Mouse (Mus musculus) kidney, adult 11 months (tissue): ENCODE data around the gene Zfp748.

Experiments used
- DNase-seq: peaks from one replicate; pipeline ENCODE4 v3.0.0; 2022

Zfp748 gene

GRCm38 (mm10) chr13:67553730-67554129 lies at the start of gene Zfp748:
Gene Zfp748 (minus strand): TSS chr13:67553830.
- DNase-seq, result no peak

GRCm38 (mm10) chr13:67572591-67573189 lies 19.1 kb upstream of the Zfp748 start:
- DNase-seq, result no peak

- peak; percentile 90 for DNase-seq
Measured at GRCm38 (mm10) chr13:67552505-67553346, 904 bp downstream of the Zfp748 start.

- no peak for DNase-seq
Measured at GRCm38 (mm10) chr13:67545941-67546340, 7.7 kb downstream of the Zfp748 start.

GRCm38 (mm10) chr13:67527049-67527730 lies 26.4 kb downstream of the Zfp748 start:
- DNase-seq, result no peak

GRCm38 (mm10) chr13:67525753-67526410 lies 27.7 kb downstream of the Zfp748 start, which contains the start of the genes Gm26965 and Zfp87:
Gene Gm26965 (minus strand): TSS chr13:67526151.
Gene Zfp87 (minus strand): TSS chr13:67526177.
- DNase-seq, result peak; percentile 92

- DNase-seq, result no peak
Measured at GRCm38 (mm10) chr13:67500908-67501307, 52.7 kb downstream of the Zfp748 start.

GRCm38 (mm10) chr13:67500084-67500719 lies 53.4 kb downstream of the Zfp748 start, which contains the start of gene Zfp58:
Gene Zfp58 (minus strand): TSS chr13:67500555.
- peak; percentile 86 for DNase-seq

- DNase-seq, result no peak
Measured at GRCm38 (mm10) chr13:67495631-67496030, 58.0 kb downstream of the Zfp748 start.
